Mouse (Mus musculus): Measurements from ENCODE around the gene Hck. TPM values are rescaled to one million over a fixed set of nuclear protein-coding genes. Genes with fewer than 3 reads are reported as not detected.

The Hck gene
- not detected for polyA plus RNA-seq (2017; shearing (Covaris generic))

DNA sequence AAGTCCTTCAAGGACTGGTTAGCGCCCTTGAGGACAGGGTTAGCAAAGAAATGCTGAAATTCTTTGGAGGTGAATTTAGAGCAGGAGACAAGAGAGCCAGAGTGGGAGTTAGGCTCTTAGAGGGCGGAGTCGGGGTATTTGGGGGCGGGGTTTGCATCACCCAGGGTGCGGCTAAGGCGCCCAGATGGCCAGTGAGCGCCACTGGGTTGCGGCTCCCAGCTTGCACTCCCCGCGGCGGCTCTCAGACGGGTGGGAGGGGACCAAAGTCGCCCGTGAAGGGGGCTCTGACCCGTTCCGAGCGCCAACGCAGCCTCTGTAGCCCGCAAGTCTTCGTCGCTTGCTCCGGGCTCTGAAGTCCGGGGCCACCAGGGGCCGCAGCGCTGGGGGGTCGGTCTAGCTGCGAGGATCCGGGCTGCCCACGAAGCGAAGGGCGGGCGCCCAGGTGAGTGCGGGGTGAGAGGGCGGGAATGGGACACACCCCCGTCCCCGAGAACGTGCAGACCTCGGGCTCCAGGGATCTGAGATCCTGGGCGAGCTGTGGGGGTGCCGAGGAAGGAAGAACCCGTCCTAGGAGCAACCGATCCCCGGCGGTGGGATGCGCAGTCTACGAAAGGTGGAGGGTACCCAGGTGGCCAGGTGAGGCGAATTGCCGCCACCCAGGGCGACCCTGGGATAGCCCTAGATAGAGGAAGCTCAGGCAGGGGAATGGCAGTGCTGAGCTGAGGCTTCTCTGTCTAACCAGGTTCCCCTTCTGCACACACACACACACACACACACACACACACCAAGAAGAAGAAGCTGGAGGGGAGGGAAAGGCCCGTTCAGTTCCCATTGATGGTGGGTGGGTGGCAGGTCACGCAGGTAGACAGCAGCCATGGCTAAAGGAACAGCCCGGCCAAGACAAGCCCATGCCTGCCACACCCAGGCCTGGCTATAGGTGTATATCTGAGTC lies at the start of gene Hck:
TSS of gene Hck (plus strand) at position 156 of the 952 bp plus-strand sequence.

DNA sequence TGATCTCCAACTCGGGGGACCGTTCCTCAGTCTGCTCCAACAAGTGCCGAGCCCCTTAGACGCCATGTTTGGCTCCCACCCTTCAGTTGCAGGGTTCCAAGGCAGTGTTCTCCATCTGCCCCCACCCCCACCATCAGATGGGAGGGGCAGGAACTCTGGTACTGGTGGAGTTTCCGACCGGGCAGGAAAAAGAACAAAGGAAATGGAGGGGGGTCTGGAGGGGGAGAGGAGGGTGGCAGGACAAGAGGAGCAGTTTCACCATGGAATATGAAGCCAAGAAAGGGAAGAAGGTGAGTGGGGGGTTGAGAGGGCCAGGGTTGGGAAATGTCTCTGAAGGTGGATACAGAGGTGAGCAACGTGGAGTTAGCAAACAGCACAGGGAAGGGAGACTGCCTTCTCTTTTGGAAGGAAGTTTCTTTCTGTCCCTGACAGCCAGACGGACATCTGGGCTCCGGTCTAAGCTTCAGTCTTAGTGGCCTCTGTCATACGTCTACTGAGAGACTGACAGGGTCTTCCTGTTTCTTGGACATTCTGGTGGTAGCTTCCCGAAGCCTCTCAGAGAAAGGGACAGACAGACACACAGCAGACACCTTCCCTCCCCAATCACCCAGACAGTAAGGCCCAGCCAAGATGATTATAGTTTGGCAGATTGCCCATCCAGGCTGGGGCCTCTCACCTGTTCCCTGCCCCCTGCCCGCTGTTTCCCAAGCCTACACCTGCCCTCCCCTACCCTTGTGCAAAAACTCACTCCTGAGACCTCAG lies 42.3 kb upstream of the Hck start, which contains the start of gene Ccm2l:
TSS of gene Ccm2l (plus strand) at position 209 of the 762 bp plus-strand sequence.

DNA sequence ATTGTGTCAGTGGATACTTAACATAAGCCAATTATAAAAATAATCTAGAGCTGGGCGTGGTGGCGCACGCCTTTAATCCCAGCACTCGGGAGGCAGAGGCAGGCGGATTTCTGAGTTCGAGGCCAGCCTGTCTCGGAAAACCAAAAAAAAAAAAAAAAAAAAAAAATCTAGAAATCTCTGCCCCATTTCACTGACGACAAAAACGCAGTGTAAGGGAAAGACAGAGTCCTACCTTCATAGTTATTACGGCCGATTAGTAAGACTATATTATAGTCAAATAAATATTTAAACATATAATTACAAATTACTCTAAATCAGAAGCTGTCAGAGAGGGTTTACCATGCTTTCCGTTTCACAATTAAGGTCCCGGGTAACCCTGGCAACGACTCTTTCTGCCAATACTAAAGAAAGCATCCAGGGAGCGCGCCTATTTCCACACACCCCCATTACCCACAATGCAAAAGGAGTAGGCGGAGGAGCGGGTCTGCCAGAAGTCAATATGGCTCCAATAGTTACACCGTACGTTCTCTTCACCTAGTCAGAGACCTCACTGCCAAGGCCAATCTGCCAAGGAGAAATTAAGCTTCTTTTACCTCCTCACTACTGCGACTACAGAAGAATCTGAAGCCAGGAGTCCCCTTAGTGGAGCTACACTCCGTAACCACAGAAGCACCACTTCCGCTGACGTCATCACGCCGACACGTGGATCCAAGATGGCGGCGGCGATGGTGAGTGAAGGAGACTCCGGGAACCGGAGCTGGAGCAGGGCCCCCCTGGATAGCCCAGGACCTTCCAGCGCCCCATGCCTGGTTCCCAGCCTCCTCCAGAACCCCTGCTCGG lies 52.8 kb downstream of the Hck start, which contains the start of gene Tm9sf4:
TSS of gene Tm9sf4 (plus strand) at position 460 of the 840 bp plus-strand sequence.

Other genes with a start within 250 kb of the Hck start
- gene Mylk2, start 197.1 kb upstream of the Hck start, polyA plus RNA-seq (2017; shearing (Covaris generic)) = not detected
- not detected for gene Foxs1, start 175.3 kb upstream of the Hck start, polyA plus RNA-seq (2017; shearing (Covaris generic))
- gene Dusp15, start 156.8 kb upstream of the Hck start, polyA plus RNA-seq (2017; shearing (Covaris generic)) = not detected
- gene Ttll9, start 146.0 kb upstream of the Hck start, polyA plus RNA-seq (2017; shearing (Covaris generic)) = not detected
- gene Pdrg1, start 93.0 kb upstream of the Hck start, polyA plus RNA-seq (2017; shearing (Covaris generic)) = 90.4 TPM
- not detected for gene Xkr7, start 76.6 kb upstream of the Hck start, polyA plus RNA-seq (2017; shearing (Covaris generic))
- not detected for gene Ccm2l, start 42.5 kb upstream of the Hck start, polyA plus RNA-seq (2017; shearing (Covaris generic))
- gene Tm9sf4, start 52.8 kb downstream of the Hck start, polyA plus RNA-seq (2017; shearing (Covaris generic)) = 40.2 TPM
- gene Tspyl3, start 117.0 kb downstream of the Hck start, polyA plus RNA-seq (2017; shearing (Covaris generic)) = 10.8 TPM
- 9.2 TPM for gene Plagl2, start 133.0 kb downstream of the Hck start, polyA plus RNA-seq (2017; shearing (Covaris generic))
- gene Pofut1, start 133.1 kb downstream of the Hck start, polyA plus RNA-seq (2017; shearing (Covaris generic)) = 13.8 TPM
- gene Kif3b, start 182.9 kb downstream of the Hck start, polyA plus RNA-seq (2017; shearing (Covaris generic)) = 10.8 TPM
- gene Asxl1, start 237.4 kb downstream of the Hck start, polyA plus RNA-seq (2017; shearing (Covaris generic)) = 52.0 TPM

Data from naive thymus-derived CD4-positive, alpha-beta T cell, adult 5 months (primary cell).